Mouse (Mus musculus) stomach, postnatal 0 days (tissue): ENCODE measurements at regions not wholly inside any gene's neighbourhood (a gene's known extent, or its start where the extent isn't known, plus 50 kb on each side); places are given as distances from the start of the nearest gene placed in this dataset.

Source experiments
- CTCF ChIP-seq: IDR thresholded peaks from 2 replicates; pipeline ENCODE4 v1.5.1; 2016; ENCODE audit warnings: antibody characterized with exemption, low read depth, mild to moderate bottlenecking, moderate library complexity
- EP300 ChIP-seq: optimal IDR thresholded peaks from 2 replicates; pipeline ENCODE3; 2016; ENCODE audit warnings: antibody characterized with exemption

GRCm38 (mm10) chr5:74904927-74905503, 139.6 kb downstream of the Chic2 start:
- TF ChIP-seq CTCF (no peak), EP300 (no peak)
